ENCODE assay signal across 8 mouse cellular contexts in the genomic region with DNA sequence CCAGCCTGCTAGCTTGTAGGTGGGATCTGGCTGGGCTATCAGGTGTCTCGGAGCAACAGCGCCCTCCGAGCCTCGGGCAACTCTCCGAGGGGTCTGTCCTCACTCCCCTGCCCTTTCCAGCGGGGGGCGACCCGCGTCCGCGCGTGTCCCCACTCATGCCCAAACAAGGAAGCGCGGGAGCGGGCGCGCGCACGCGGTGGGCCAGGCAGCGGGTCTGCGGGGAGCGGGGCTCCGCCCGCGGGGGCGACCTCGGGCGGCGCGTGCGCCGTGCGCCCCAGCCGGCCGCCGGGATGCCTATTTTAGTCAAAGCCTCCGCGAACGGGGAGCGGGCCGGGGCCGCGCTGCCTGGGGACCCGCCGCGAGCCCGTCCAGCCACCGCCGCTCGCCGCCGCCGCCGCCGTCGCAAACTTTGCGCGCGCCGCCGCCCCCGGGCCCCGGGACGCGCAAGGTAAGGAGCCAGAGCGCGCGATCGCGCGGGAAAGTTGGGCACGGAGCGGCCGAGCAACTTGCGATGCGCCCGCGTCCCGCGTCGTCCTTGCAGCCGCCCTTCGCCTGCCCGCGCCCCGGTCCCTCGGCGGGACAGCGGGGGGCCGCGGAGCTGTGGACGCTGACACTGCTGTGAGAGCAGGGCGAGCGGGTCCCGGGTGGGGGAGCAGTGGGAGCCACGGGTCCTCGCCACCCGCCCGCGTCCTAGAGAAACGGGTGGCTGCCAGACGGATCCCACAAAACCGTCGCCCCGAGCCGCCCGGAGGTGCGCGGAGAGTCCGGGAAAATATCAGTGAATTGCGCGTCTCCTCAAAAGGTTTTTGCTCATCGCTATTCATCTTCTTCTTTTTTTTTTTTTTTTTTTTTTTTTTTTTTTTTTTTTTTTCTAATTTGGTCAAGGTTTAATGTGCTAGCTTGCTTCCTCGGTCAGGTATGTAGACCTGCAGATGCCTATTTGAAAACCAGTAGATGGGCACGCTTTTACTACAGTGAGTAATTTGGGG. TPM values are rescaled to one million over a fixed set of nuclear protein-coding genes. Genes with fewer than 3 reads are reported as not detected.
DNase-seq lines count a peak whose midpoint lies in the region; ATAC-seq and TF ChIP-seq lines count a peak whose summit lies in the region.

Bves (plus strand) TSS at position 339 of the 989 bp plus-strand sequence.

- WGBS in forebrain, postnatal 0 days = 1% methylated on average over 93 of the region's 116 CpGs
- 1% methylated on average over 93 of the region's 116 CpGs for WGBS in limb, embryonic 11.5 days
- WGBS in neural tube, embryonic 14.5 days = under 1% methylated on average over 99 of the region's 116 CpGs

- peak within 1 kb of the TSS; percentile 66 for H3K4me3 ChIP-seq in forebrain, postnatal 0 days (ENCODE audit: low read depth, low read length)
- H3K4me3 ChIP-seq in limb, embryonic 11.5 days (ENCODE audit: low read depth, low read length) = peak within 1 kb of the TSS; percentile 76
- peak within 1 kb of the TSS; percentile 67 for H3K4me3 ChIP-seq in neural tube, embryonic 14.5 days (ENCODE audit: low read depth, low read length)

- H3K4me2 ChIP-seq in forebrain, postnatal 0 days (ENCODE audit: low read depth) = peak within 1 kb of the TSS; percentile 91
- H3K4me2 ChIP-seq in limb, embryonic 11.5 days (ENCODE audit: low read depth, severe bottlenecking) = peak within 1 kb of the TSS; percentile 86
- H3K4me2 ChIP-seq in neural tube, embryonic 14.5 days (ENCODE audit: low read depth, low read length) = peak within 1 kb of the TSS; percentile 82

- H3K36me3 ChIP-seq in forebrain, postnatal 0 days (ENCODE audit: insufficient read depth) = no peaks in the 10 kb centered on the region
- no peaks in the 10 kb centered on the region for H3K36me3 ChIP-seq in limb, embryonic 11.5 days (ENCODE audit: control insufficient read depth, insufficient read depth, low read length)
- no peaks in the 10 kb centered on the region for H3K36me3 ChIP-seq in neural tube, embryonic 14.5 days (ENCODE audit: control insufficient read depth, insufficient read depth, low read length)

- H3K27ac ChIP-seq in forebrain, postnatal 0 days (ENCODE audit: low read depth, low read length) = no peak within 1 kb of the TSS
- 0 out of 2 replicates have a peak within 1 kb of the TSS, but pooled peaks have one; percentile 42 for H3K27ac ChIP-seq in limb, embryonic 11.5 days (replicated peaks; ENCODE audit: low read depth, low read length)
- peak within 1 kb of the TSS; percentile 16; the same call in 1 of the 2 replicates for H3K27ac ChIP-seq in neural tube, embryonic 14.5 days (ENCODE audit: low read depth, low read length)

- H3K9ac ChIP-seq in forebrain, postnatal 0 days = peak within 1 kb of the TSS; percentile 43; the same call in 1 of the 2 replicates
- peak within 1 kb of the TSS; percentile 85 for H3K9ac ChIP-seq in limb, embryonic 11.5 days (ENCODE audit: low read length)
- H3K9ac ChIP-seq in neural tube, embryonic 14.5 days (replicated peaks; ENCODE audit: low read depth, low read length) = peak within 1 kb of the TSS; percentile 49

- H3K27me3 ChIP-seq in forebrain, postnatal 0 days (ENCODE audit: insufficient read depth, low read length) = peaks cover 11% of the 10 kb centered on the region
- H3K27me3 ChIP-seq in limb, embryonic 11.5 days (ENCODE audit: control insufficient read depth, insufficient read depth, low read length) = no peaks in the 10 kb centered on the region; the same call in 1 of the 2 replicates
- 0 out of 2 replicates have a peak, but pooled peaks cover 5% of the 10 kb centered on the region for H3K27me3 ChIP-seq in neural tube, embryonic 14.5 days (ENCODE audit: control insufficient read depth, insufficient read depth, low read length)

- ATAC-seq in forebrain, postnatal 0 days = peak; percentile 72
- ATAC-seq in limb, embryonic 11.5 days (ENCODE audit: insufficient number of reproducible peaks, low FRiP score, low TSS enrichment, low read depth) = peak; percentile 77; the same call in 1 of the 2 replicates
- peak; percentile 80 for ATAC-seq in neural tube, embryonic 14.5 days (ENCODE audit: low read depth)

- peak; percentile 5 for DNase-seq in adrenal gland, adult 2 months
- DNase-seq in adrenal gland, adult 18-20 months (ENCODE audit: low spot score in 2 of 2) = no peak
- peak; percentile 81 for DNase-seq in Muller cell, postnatal 12 days (ENCODE audit: inconsistent ontology term)
- DNase-seq in forebrain, postnatal 0 days = peak; percentile 35
- peak; percentile 81 for DNase-seq in heart, postnatal 4 days
- DNase-seq in limb, embryonic 11.5 days (ENCODE audit: low spot score) = peak; percentile 82
- DNase-seq in urinary bladder, postnatal 25 days (ENCODE audit: low spot score) = peak; percentile 10

- TF ChIP-seq CTCF in forebrain, postnatal 0 days (IDR thresholded peaks at IDR 0.05; ENCODE audit: low read depth) = no peak

- no peaks in the 10 kb centered on the region for H3K4me1 ChIP-seq in forebrain, postnatal 0 days (ENCODE audit: insufficient read depth)
- 0 out of 2 replicates have a peak, but pooled peaks cover 3% of the 10 kb centered on the region for H3K4me1 ChIP-seq in limb, embryonic 11.5 days (ENCODE audit: control insufficient read depth, insufficient read depth, low read length)
- no peaks in the 10 kb centered on the region for H3K4me1 ChIP-seq in neural tube, embryonic 14.5 days (ENCODE audit: control insufficient read depth, insufficient read depth, low read length)

- H3K9me3 ChIP-seq in forebrain, postnatal 0 days (ENCODE audit: low read length) = no peaks in the 10 kb centered on the region
- no peaks in the 10 kb centered on the region for H3K9me3 ChIP-seq in limb, embryonic 11.5 days (ENCODE audit: control insufficient read depth, low read length)
- H3K9me3 ChIP-seq in neural tube, embryonic 14.5 days (ENCODE audit: control insufficient read depth, low read length) = no peaks in the 10 kb centered on the region

RNA-seq across cellular contexts. Expression of gene Bves, which starts in this region (rescaled TPM):
- under 1 TPM; 0.10 to 0.17 TPM for total RNA-seq in adrenal gland, adult 2 months (2021)
- polyA plus RNA-seq in adrenal gland, adult 2 months (2012; rRNA removed) = 0.02 TPM in 1 of 2 replicates, not detected in the other
- total RNA-seq in adrenal gland, adult 18-20 months (2021) = under 1 TPM in 1 of 2 experiments, not detected in 1; 0.26 TPM
- total RNA-seq in forebrain, postnatal 0 days (2014; rRNA removed) = 0.62 and 1.1 TPM in 2 replicates
- 0.34 and 0.52 TPM in 2 replicates for polyA plus RNA-seq in forebrain, postnatal 0 days (2015; fragmentation: Nextera tagmentation; extraction: Ambion mirVana)
- 10 to 100 TPM; 83.4 to 85.3 TPM for total RNA-seq in heart, postnatal 4 days (2021)
- 10.1 and 11.2 TPM in 2 replicates for polyA plus RNA-seq in limb, embryonic 11.5 days (2014; fragmentation: Nextera tagmentation; extraction: Ambion mirVana)
- 2.4 and 5.3 TPM in 2 replicates for polyA plus RNA-seq in neural tube, embryonic 14.5 days (2014; fragmentation: Nextera tagmentation; extraction: Ambion mirVana)

Comparison
In these comparisons a context has a peak if more than half of its experiments do, and no peak if none do; other contexts are left out.
1. RNA of gene Bves (total RNA-seq): 83.4 to 85.3 TPM in heart, postnatal 4 days; 0.62 to 1.1 TPM in forebrain, postnatal 0 days, 0.26 TPM in adrenal gland, adult 18-20 months and 0.10 to 0.17 TPM in adrenal gland, adult 2 months; every median in the first group is over 10 times any median in the second.
2. Peak in DNase-seq in adrenal gland, adult 2 months; RNA of the gene not detected or under 1 TPM.
3. DNase-seq: peak in Muller cell, postnatal 12 days (single experiment), forebrain, postnatal 0 days (single experiment), heart, postnatal 4 days (single experiment), limb, embryonic 11.5 days (single experiment) and urinary bladder, postnatal 25 days (single experiment); none in adrenal gland, adult 18-20 months (0 of 2).
4. Peak in every context shown above with its lines, with median percentiles within 50 percentile points of each other: ATAC-seq, H3K4me2 ChIP-seq, H3K4me3 ChIP-seq and H3K9ac ChIP-seq.